Mouse (Mus musculus): ENCODE data around the gene Gm12216. TPM values are rescaled to one million over a fixed set of nuclear protein-coding genes. Genes with fewer than 3 reads are reported as not detected.
A peak's percentile ranks its signal among the peaks of the same experiment; 100 is the strongest.

The Gm12216 gene
- polyA plus RNA-seq, 1 experiment from 2014 or later = 0.58 TPM

DNA sequence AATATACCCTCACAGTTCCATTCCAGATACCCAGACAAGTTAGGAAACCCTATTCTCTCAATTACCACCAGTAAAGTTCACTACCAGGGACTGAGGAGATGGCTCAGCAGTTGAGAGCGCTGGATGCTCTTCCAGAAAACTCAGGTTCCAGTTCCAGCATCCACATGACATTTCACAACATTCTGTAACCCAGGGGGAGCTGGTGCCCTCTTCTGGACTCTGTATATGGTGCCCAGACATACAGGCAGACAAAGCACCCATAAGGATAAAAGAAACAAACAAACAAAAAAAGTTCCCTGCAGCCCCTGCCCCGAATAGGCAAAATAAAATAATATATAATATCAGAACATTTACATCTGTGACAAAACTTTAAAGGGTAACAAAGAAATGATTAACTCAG, 124.6 kb downstream of the Gm12216 start:
- CTCF ChIA-PET = interaction anchor here (1.3 to 2.5 kb wide), 6 partner anchors 10 to 154 kb away, joined by 3 to 20 read pairs (median 6); partner anchors contain the start of gene Il5
- TF ChIP-seq CTCF (IDR thresholded peaks at IDR 0.05) = peak; percentile 19
- POLR2A ChIA-PET = interaction anchor here (0.6 kb wide), 1 partner anchor 143 kb away, joined by 3 read pairs; no protein-coding TSS in a partner anchor
- DNase-seq (ENCODE audit: low read depth, low spot score) (no peak), ATAC-seq (no peak)
- in situ Hi-C loops (cut with MboI; ENCODE audit: low pct_unique_long_range_greater_than_20kb) = loop anchor here (25.0 kb wide), 1 partner anchor 528 kb away; the partner anchor contains the start of gene Il3
- no peaks in the 10 kb centered on the region for H3K27me3 ChIP-seq

GRCm38 (mm10) chr11:53733824-53734223, 125.2 kb downstream of the Gm12216 start:
- ChIA-PET CTCF (interaction anchor here (2.5 kb wide), 1 partner anchor 116 kb away, joined by 20 read pairs; no protein-coding TSS in a partner anchor), POLR2A (no interaction called here)
- ATAC-seq (no peak), DNase-seq (ENCODE audit: low read depth, low spot score) (no peak)
- no peaks in the 10 kb centered on the region for H3K27me3 ChIP-seq
- TF ChIP-seq CTCF (IDR thresholded peaks at IDR 0.05) = peak; percentile 37
- in situ Hi-C loops (cut with MboI; ENCODE audit: low pct_unique_long_range_greater_than_20kb) = loop anchor here (25.0 kb wide), 1 partner anchor 528 kb away; the partner anchor contains the start of gene Il3

Other genes with a start within 250 kb of the Gm12216 start
- gene Il4, start 240.6 kb downstream of the Gm12216 start, polyA plus RNA-seq (2021) = 3.2 TPM
- not detected for gene Il13, start 224.6 kb downstream of the Gm12216 start, polyA plus RNA-seq (2021)
- 20.9 TPM for gene Rad50, start 151.9 kb downstream of the Gm12216 start, polyA plus RNA-seq (2021)
- gene Il5, start 138.5 kb downstream of the Gm12216 start, polyA plus RNA-seq (2021) = not detected
- gene Irf1, start 89.2 kb downstream of the Gm12216 start, polyA plus RNA-seq (2021) = 30.7 TPM
- 0.44 TPM for gene Gm17334, start 86.1 kb downstream of the Gm12216 start, polyA plus RNA-seq (2021)
- gene Slc22a5, start 32.4 kb upstream of the Gm12216 start, polyA plus RNA-seq (2021) = 26.7 TPM
- gene Slc22a21, start 121.1 kb upstream of the Gm12216 start, polyA plus RNA-seq (2021) = 3.4 TPM
- 42.3 TPM for gene Slc22a4, start 168.8 kb upstream of the Gm12216 start, polyA plus RNA-seq (2021)
- gene Pdlim4, start 209.8 kb upstream of the Gm12216 start, polyA plus RNA-seq (2021) = 0.51 TPM
- gene P4ha2, start 240.8 kb upstream of the Gm12216 start, polyA plus RNA-seq (2021) = 66.8 TPM